Mouse (Mus musculus): ENCODE data around the gene Bckdha. TPM values are rescaled to one million over a fixed set of nuclear protein-coding genes. Genes with fewer than 3 reads are reported as not detected.

Gene Bckdha
- polyA plus RNA-seq, 1 experiment from 2014 or later = 55.3 TPM

DNA sequence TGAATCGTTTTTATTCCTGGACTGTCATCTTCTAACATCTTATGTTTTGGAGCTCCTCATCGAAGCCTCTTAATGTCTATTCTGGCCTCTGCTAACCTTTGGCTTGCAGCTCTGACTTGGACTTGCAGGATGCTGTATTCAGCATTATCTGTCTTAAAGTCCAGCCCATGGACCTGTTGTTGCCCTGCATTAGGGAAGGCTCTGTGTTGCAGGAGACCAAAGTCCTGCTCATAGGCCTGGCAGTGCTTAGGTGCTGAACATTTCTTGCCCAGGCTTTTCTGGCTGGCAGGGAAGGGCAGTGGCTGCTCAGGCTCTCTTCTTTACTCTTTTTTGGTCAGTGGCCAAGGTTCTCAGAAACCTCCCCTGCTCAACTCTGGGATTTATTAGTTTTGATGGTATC is 51.6 kb downstream of the Bckdha start:
- no peak overlapping the region for H3K9ac ChIP-seq
- WGBS = 71% methylated on average over 2 of the region's 2 CpGs

DNA sequence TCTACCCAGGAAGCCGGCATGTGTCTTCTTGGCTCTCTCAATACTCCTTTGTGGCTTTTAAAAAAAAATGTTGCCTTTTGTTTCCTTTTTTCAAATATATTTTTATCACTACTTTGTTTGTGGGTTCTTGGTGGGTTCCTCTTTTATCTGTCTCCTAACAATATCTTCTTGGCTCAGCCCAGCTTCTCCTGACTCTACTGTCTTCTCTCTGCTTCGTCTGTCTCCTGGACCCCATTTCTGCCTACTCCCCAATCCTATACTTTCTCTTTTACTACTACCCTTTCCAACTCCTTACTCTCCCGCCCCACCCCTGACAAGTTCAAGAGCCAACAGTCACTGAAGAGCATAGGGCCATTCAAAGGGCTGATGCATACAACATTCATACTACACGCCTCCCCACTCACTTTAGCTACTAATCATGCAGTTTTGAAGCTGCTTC is 52.1 kb downstream of the Bckdha start:
- H3K4me1 ChIP-seq = no peaks in the 10 kb centered on the region
- 81% methylated on average over 4 of the region's 4 CpGs for WGBS
- ATAC-seq (ENCODE audit: insufficient number of reproducible peaks, low FRiP score, low TSS enrichment, low read depth) = no peak

More for the DNA sequence above, 51.6 kb downstream of the Bckdha start:
- no peaks in the 10 kb centered on the region for H3K4me1 ChIP-seq
- no peak overlapping the region for H3K4me3 ChIP-seq (replicated peaks)
- H3K27ac ChIP-seq (replicated peaks) = no peak overlapping the region
- H3K9me3 ChIP-seq (replicated peaks) = no peaks in the 10 kb centered on the region
- H3K27me3 ChIP-seq = no peaks in the 10 kb centered on the region
- H3K4me2 ChIP-seq (replicated peaks) = no peak overlapping the region
- H3K36me3 ChIP-seq = no peaks in the 10 kb centered on the region
- no peak for ATAC-seq (ENCODE audit: insufficient number of reproducible peaks, low FRiP score, low TSS enrichment, low read depth)

DNA sequence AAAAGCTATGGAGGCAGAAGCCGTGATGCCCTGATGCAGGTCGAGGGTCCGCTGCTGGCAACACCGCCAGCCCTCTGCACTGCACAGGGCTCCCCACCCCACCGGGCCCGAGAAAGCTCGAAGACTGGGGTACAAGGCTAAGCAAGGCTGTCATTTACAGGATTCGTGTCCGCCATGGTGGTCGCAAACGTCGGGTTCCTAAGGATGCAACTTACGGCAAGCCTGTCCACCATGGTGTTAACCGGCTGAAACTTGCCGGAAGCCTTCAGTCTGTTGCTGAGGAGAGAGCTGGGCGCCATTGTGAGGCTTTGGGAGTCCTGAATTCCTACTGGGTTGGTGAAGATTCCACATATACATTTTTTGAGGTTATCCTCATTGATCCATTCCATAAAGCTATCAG is 57.4 kb downstream of the Bckdha start:
- no peaks in the 10 kb centered on the region for H3K27me3 ChIP-seq
- H3K4me1 ChIP-seq = no peaks in the 10 kb centered on the region
- WGBS = 87% methylated on average over 16 of the region's 16 CpGs
- ATAC-seq (ENCODE audit: insufficient number of reproducible peaks, low FRiP score, low TSS enrichment, low read depth) = no peak
- H3K27ac ChIP-seq (replicated peaks) = no peak overlapping the region
- no peak overlapping the region for H3K9ac ChIP-seq
- H3K4me3 ChIP-seq (replicated peaks) = no peak overlapping the region
- H3K36me3 ChIP-seq = no peaks in the 10 kb centered on the region
- H3K9me3 ChIP-seq (replicated peaks) = no peaks in the 10 kb centered on the region
- no peak overlapping the region for H3K4me2 ChIP-seq (replicated peaks)

More for the DNA sequence above, 52.1 kb downstream of the Bckdha start:
- Histone ChIP-seq H3K27ac (replicated peaks) (no peak overlapping the region), H3K4me2 (replicated peaks) (no peak overlapping the region), H3K9me3 (replicated peaks) (no peaks in the 10 kb centered on the region), H3K36me3 (no peaks in the 10 kb centered on the region), H3K9ac (no peak overlapping the region), H3K27me3 (no peaks in the 10 kb centered on the region), H3K4me3 (replicated peaks) (no peak overlapping the region)

DNA sequence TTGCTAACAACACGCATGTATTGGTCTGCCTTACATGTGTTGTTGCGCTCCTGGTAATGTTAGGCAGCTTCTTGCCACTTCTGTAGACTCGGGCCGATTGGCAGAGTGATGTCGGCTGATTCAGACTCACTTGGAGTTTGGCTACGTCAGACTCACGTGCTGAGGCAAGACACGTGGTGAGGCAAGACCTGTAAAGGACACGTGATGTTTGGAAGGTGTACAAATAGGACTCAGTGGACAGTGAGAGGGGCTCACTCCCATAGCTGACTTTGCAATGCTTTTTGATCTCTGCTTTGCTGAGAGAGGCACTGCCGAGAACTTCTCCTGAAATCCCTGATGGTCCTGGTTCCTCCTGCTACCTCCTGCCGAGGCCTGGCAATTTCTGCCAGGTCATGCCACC is 58.1 kb downstream of the Bckdha start:
- Histone ChIP-seq H3K4me2 (replicated peaks) (no peak overlapping the region), H3K9ac (no peak overlapping the region), H3K36me3 (no peaks in the 10 kb centered on the region), H3K9me3 (replicated peaks) (no peaks in the 10 kb centered on the region), H3K27me3 (no peaks in the 10 kb centered on the region), H3K27ac (replicated peaks) (no peak overlapping the region), H3K4me3 (replicated peaks) (no peak overlapping the region), H3K4me1 (no peaks in the 10 kb centered on the region)
- ATAC-seq (ENCODE audit: insufficient number of reproducible peaks, low FRiP score, low TSS enrichment, low read depth) = no peak
- WGBS = 83% methylated on average over 11 of the region's 11 CpGs

DNA sequence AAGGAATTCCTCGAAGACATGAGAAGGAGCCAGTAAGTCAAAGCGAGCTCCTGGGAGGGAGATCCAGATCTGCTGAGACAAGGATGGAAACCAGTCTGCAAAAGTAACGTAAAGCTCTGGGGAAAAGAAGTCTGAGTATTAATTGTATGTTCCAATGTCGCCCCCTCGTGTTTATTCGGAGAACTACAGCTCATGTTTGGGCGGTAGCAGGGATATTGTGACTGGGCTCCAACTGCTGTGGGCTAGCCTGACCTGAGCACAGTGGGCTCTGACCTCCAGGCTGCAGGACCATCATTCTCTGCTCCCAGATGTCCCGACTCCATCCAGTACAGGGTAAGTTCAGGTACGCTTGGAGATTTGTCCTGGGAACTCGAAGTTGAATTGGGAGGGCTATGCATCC is 59.1 kb downstream of the Bckdha start:
- Histone ChIP-seq H3K4me2 (replicated peaks) (no peak overlapping the region), H3K4me1 (no peaks in the 10 kb centered on the region), H3K27me3 (no peaks in the 10 kb centered on the region), H3K9me3 (replicated peaks) (no peaks in the 10 kb centered on the region), H3K36me3 (no peaks in the 10 kb centered on the region), H3K9ac (no peak overlapping the region), H3K4me3 (replicated peaks) (no peak overlapping the region), H3K27ac (replicated peaks) (no peak overlapping the region)
- no peak for ATAC-seq (ENCODE audit: insufficient number of reproducible peaks, low FRiP score, low TSS enrichment, low read depth)
- WGBS = 16% methylated on average over 10 of the region's 10 CpGs

DNA sequence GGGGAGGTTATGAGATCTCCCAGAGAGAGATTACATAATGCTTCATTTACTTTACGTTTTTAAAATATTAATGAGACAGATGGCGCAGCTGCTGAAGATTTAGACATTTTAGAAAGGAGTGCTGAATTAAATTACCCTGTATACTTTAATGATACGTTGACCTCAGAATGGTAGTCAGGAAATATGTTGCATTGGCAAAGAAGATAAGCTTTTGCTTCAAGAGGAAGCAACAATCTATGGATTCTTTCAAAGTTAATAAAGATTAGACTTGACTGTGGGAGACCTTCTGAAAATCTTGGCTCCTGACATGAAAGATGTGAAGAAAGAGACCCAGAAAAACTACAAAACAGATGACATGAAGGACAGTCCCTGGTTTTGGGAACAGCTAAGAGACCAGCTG is 64.9 kb downstream of the Bckdha start:
- Histone ChIP-seq H3K27ac (replicated peaks) (no peak overlapping the region), H3K27me3 (no peaks in the 10 kb centered on the region), H3K9ac (no peak overlapping the region), H3K4me3 (replicated peaks) (no peak overlapping the region), H3K4me2 (replicated peaks) (no peak overlapping the region), H3K4me1 (no peaks in the 10 kb centered on the region), H3K36me3 (no peaks in the 10 kb centered on the region), H3K9me3 (replicated peaks) (no peaks in the 10 kb centered on the region)
- 72% methylated on average over 3 of the region's 3 CpGs for WGBS
- ATAC-seq (ENCODE audit: insufficient number of reproducible peaks, low FRiP score, low TSS enrichment, low read depth) = no peak

DNA sequence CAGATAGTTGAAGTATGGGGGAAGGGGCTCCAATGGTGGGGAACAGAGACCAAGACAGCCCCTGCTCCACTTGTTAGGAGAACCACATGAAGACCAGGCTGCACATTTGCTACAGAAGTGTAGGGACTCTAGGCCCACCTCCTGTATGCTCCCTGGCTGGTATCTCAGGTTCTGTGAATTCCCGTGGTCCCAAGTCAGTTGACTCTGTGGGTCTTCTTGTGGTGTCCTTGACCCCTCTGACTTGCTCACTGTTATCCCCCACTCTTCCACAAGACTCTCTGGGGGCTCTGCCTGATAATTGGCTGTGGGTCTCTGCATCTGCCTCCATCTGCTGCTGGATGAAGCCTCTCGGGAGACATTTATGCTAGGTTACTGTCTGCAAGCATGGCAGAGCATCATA is 67.6 kb downstream of the Bckdha start:
- no peak for ATAC-seq (ENCODE audit: insufficient number of reproducible peaks, low FRiP score, low TSS enrichment, low read depth)
- H3K4me3 ChIP-seq (replicated peaks) = no peak overlapping the region
- H3K9ac ChIP-seq = no peak overlapping the region
- H3K9me3 ChIP-seq (replicated peaks) = no peaks in the 10 kb centered on the region
- no peak overlapping the region for H3K4me2 ChIP-seq (replicated peaks)
- H3K36me3 ChIP-seq = no peaks in the 10 kb centered on the region
- WGBS = 70% methylated on average over 2 of the region's 2 CpGs
- no peak overlapping the region for H3K27ac ChIP-seq (replicated peaks)
- H3K4me1 ChIP-seq = no peaks in the 10 kb centered on the region
- no peaks in the 10 kb centered on the region for H3K27me3 ChIP-seq

DNA sequence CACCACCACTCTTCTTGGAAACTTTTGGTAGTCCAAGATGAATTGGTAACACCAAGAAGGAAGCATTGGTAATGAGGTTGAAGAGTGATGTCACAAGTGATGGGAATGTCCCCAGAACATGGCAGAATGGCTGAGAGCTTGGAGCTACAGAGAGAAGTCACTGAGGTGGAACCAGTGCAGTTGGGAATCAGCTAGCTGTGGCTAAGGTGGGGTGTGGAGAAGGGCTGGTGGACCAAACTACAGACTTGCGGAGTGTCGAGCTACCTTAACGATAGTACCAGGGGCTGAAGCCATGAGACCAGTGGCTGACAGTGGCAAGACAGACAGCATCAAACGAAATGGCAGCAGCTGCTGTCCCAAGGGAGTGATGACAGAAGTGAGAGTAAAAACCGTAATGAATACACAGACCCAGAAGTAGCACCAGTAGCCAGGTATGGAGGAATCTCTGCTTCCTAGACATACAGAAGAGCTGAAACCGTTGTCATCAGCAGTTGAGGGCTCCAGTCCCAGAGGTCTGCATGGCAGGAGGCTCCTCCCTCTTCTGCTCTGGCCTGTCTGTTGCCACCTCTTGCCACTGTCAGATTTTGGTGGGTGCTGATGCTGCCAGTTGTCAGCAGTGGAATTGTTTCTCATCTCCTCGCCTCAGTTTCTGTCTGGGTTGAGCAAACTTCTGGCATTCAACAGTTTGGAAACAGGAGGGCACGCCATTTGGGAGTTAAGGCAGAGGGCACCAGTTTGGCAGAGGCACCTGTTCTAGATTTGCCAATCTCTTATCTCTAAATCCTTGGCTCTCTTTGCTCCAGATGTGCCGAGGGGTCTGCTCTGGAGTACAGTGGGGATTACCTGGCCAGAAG is 73.2 kb downstream of the Bckdha start:
- Histone ChIP-seq H3K4me3 (replicated peaks) (no peak overlapping the region), H3K36me3 (no peaks in the 10 kb centered on the region), H3K4me2 (replicated peaks) (no peak overlapping the region), H3K4me1 (no peaks in the 10 kb centered on the region), H3K9me3 (replicated peaks) (no peaks in the 10 kb centered on the region), H3K27me3 (no peaks in the 10 kb centered on the region), H3K9ac (no peak overlapping the region), H3K27ac (replicated peaks) (no peak overlapping the region)
- 76% methylated on average over 9 of the region's 9 CpGs for WGBS
- ATAC-seq (ENCODE audit: insufficient number of reproducible peaks, low FRiP score, low TSS enrichment, low read depth) = no peak

DNA sequence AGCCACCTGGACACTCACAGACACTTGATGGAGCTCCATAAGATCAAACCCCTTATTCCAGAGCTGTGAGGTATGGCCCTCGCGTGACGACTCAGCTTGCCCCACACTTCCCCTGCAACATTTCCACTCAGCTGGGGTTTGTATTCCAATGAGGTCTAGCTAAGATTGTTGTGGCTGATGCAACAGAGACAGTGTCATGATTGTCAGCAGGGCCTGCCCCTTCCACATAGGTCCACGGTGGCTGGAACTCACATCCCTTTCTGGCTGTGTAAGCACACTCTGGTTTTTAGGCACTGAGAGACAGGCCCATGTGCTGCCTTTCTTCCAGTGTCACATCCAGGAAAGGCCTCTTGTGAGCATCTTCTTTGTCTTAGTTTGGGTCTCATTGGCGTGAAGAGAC is 74.1 kb downstream of the Bckdha start:
- Histone ChIP-seq H3K9ac (no peak overlapping the region), H3K4me3 (replicated peaks) (no peak overlapping the region), H3K27ac (replicated peaks) (no peak overlapping the region), H3K4me2 (replicated peaks) (no peak overlapping the region), H3K36me3 (no peaks in the 10 kb centered on the region), H3K4me1 (no peaks in the 10 kb centered on the region), H3K27me3 (no peaks in the 10 kb centered on the region), H3K9me3 (replicated peaks) (no peaks in the 10 kb centered on the region)
- WGBS = 86% methylated on average over 5 of the region's 5 CpGs
- no peak for ATAC-seq (ENCODE audit: insufficient number of reproducible peaks, low FRiP score, low TSS enrichment, low read depth)

DNA sequence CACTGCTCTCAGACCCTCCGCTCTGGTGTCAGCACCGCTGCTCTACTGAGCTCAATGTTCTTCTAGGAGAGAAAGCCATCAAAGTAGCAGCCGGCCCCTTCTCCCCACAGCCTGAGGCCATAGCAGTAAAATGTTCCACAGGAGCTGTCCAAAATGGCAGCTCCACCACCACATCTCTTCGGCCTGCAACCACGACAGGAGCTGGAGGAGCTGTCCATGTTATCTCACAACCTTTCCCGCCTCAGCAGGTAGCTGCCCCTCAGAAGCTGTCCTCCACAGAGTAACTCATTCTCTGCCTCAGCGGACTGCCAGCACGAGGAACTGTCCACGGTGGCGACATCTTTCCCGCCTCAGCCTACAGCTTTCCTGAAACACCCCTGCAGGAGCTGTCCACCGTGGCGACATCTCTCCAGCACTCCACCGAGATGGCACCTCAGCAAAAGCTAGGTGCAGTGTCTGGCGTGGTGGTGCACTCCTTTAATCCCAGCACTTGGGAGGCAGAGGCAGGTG is 76.4 kb downstream of the Bckdha start:
- no peaks in the 10 kb centered on the region for H3K27me3 ChIP-seq
- no peaks in the 10 kb centered on the region for H3K9me3 ChIP-seq (replicated peaks)
- H3K36me3 ChIP-seq = no peaks in the 10 kb centered on the region
- H3K27ac ChIP-seq (replicated peaks) = no peak overlapping the region
- no peak for ATAC-seq (ENCODE audit: insufficient number of reproducible peaks, low FRiP score, low TSS enrichment, low read depth)
- H3K4me1 ChIP-seq = no peaks in the 10 kb centered on the region
- H3K9ac ChIP-seq = no peak overlapping the region
- no peak overlapping the region for H3K4me2 ChIP-seq (replicated peaks)
- no peak overlapping the region for H3K4me3 ChIP-seq (replicated peaks)
- 87% methylated on average over 15 of the region's 15 CpGs for WGBS

Data from embryonic facial prominence, embryonic 15.5 days (tissue).